Mouse (Mus musculus) erythroblast, embryonic 14.5 days (primary cell): Measurements from ENCODE around the gene Gpr55. TPM values are rescaled to one million over a fixed set of nuclear protein-coding genes. Genes with fewer than 3 reads are reported as not detected.

Source experiments
- H3K27me3 ChIP-seq: 2 replicates; pipeline ENCODE4 v1.6.1; 2012; ENCODE audit warnings: inconsistent platforms; ENCODE audit not compliant: control insufficient read depth
- H3K36me3 ChIP-seq: 2 replicates; pipeline ENCODE4 v1.6.1; 2012; ENCODE audit warnings: mild to moderate bottlenecking, inconsistent platforms; ENCODE audit not compliant: control insufficient read depth
- H3K4me1 ChIP-seq: 2 replicates; pipeline ENCODE4 v1.6.1; 2012; ENCODE audit warnings: inconsistent platforms; ENCODE audit not compliant: control insufficient read depth
- H3K4me3 ChIP-seq: replicated peaks from 2 replicates; pipeline ENCODE3; 2012; ENCODE audit warnings: moderate library complexity, mild to moderate bottlenecking, inconsistent platforms
- H3K9me3 ChIP-seq: 2 replicates; pipeline ENCODE4 v1.6.1; 2012; ENCODE audit warnings: low read length, inconsistent platforms, mixed read lengths; ENCODE audit not compliant: control insufficient read depth
- GATA1 ChIP-seq: IDR thresholded peaks from 2 replicates; pipeline ENCODE4 v1.6.1; 2012; ENCODE audit warnings: low read length, inconsistent platforms, mixed read lengths
- TAL1 ChIP-seq: IDR thresholded peaks from 3 replicates; pipeline ENCODE4 v1.6.1; 2012; ENCODE audit warnings: low read length, inconsistent platforms, mixed read lengths
- polyA plus RNA-seq: library from polyadenylated mRNA; stranded (reverse); fragments of >175 nt; gene quantifications from 2 replicates; pipeline ENCODE4 v1.2.3, GENCODE M21; 2012

The Gpr55 gene
- polyA plus RNA-seq, 1 experiment, result not detected

- no peaks in the 10 kb centered on the region for H3K9me3 ChIP-seq
- no peak for TF ChIP-seq GATA1
- no peak for TF ChIP-seq TAL1
- H3K36me3 ChIP-seq, result no peaks in the 10 kb centered on the region
- no peaks in the 10 kb centered on the region for H3K27me3 ChIP-seq
- no peak overlapping the region for H3K4me3 ChIP-seq
- H3K4me1 ChIP-seq, result peaks cover 1% of the 10 kb centered on the region; the same call in 1 of the 2 replicates
Measured at GRCm38 (mm10) chr1:85925183-85925582, 35.6 kb downstream of the Gpr55 start.

- Histone ChIP-seq H3K4me3 (no peak overlapping the region), H3K9me3 (no peaks in the 10 kb centered on the region), H3K36me3 (no peaks in the 10 kb centered on the region), H3K27me3 (no peaks in the 10 kb centered on the region), H3K4me1 (peaks cover 1% of the 10 kb centered on the region; the same call in 1 of the 2 replicates)
- no peak for TF ChIP-seq TAL1
- no peak for TF ChIP-seq GATA1
Measured at GRCm38 (mm10) chr1:85922865-85923211, 38.0 kb downstream of the Gpr55 start.

DNA sequence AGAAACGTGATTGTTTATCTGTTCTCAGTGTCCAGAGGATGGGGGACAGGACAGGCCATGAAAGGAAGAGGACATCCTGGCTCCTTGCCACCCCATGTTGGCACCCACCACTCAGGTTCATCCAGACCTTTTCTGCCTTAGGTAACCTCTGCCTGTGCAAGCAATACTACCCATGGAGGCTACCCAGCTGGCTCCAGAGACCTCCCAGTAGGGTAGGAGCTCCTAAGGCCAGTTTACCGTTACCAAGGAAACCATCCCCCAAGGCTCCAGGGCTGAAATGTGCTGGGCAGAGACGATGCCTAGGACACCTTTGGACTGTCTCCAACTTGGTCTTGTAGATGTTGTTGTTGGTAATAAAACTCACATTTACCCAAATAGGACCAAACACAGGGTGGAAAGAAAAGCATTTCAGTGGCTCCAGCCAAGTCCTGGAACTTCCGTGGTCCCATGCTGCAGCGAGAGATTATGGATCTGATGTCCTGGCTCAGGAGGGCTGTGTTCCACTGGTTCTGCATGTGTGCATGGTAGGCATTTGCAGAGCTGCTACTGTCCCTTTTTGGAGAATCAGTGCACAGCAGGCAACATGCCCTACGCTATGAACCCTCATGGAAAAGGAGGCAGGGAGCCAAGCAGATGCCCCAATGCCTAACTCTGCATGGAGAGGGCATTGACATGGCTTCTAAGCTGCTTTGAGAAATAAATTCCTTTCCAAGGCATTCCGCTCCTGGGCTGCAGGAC is 38.5 kb downstream of the Gpr55 start:
- Histone ChIP-seq H3K27me3 (no peaks in the 10 kb centered on the region), H3K9me3 (no peaks in the 10 kb centered on the region), H3K4me1 (peaks cover 1% of the 10 kb centered on the region; the same call in 1 of the 2 replicates), H3K36me3 (no peaks in the 10 kb centered on the region), H3K4me3 (no peak overlapping the region)
- TF ChIP-seq TAL1, result no peak
- TF ChIP-seq GATA1, result no peak

GRCm38 (mm10) chr1:85921725-85922124 is 39.1 kb downstream of the Gpr55 start:
- H3K4me3 ChIP-seq, result no peak overlapping the region
- TF ChIP-seq TAL1 (no peak), GATA1 (no peak)
- no peaks in the 10 kb centered on the region for H3K9me3 ChIP-seq
- no peaks in the 10 kb centered on the region for H3K36me3 ChIP-seq
- H3K27me3 ChIP-seq, result no peaks in the 10 kb centered on the region
- peaks cover 1% of the 10 kb centered on the region; the same call in 1 of the 2 replicates for H3K4me1 ChIP-seq

DNA sequence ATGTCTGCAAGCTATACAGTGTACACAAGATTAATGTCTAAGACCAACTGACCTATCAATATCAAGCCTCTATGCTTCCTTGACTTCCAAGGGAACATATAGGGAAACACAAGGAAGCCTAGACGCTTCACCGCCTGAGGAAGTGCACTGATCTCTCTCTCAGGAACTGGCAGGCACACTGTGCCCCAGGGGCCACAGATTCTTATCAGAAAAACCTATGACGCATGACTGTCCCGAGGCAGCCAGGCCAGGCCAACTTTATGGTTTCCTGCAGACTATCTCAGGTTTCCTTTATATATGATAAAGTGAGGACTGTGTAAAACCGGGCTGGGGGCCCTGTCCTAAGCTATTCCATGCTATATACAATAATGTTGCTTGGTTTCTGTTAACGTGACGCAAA is 41.2 kb downstream of the Gpr55 start:
- Histone ChIP-seq H3K27me3 (no peaks in the 10 kb centered on the region), H3K4me3 (no peak overlapping the region), H3K36me3 (no peaks in the 10 kb centered on the region), H3K4me1 (peaks cover 1% of the 10 kb centered on the region; the same call in 1 of the 2 replicates), H3K9me3 (no peaks in the 10 kb centered on the region)
- TF ChIP-seq TAL1 (no peak), GATA1 (no peak)

DNA sequence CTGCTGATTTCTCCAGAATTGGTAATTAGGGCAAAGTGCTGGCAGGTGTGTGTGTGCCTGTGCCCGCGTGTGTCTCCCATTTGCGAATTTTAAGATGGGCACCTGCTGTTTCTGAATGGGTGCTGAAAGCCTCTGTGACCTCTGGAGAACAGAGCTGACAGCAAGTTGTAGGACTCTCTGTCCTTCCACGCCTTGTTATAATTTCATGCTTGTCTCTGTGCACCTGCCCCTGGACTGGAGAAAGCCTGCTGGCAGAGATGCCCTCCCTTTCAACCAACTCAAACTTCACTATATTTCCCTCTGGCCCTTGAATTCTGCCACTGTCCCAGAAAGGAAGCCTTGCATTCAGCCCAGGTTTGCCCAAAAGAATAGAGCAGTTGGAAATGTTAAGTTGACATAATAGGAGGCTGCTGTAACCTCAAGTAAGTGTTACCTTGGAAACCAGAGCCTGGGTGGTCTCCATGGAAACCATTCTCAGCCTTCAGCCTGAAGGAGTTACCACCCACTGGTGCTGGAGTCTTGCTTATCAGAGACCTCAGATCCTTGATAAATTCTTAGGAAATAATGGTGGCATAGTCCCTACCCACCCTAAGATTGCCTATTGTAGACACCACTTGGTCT is 43.9 kb downstream of the Gpr55 start:
- TF ChIP-seq GATA1 (no peak), TAL1 (no peak)
- no peak overlapping the region for H3K4me3 ChIP-seq
- no peaks in the 10 kb centered on the region for H3K36me3 ChIP-seq
- H3K27me3 ChIP-seq, result no peaks in the 10 kb centered on the region
- H3K9me3 ChIP-seq, result no peaks in the 10 kb centered on the region
- no peaks in the 10 kb centered on the region for H3K4me1 ChIP-seq

GRCm38 (mm10) chr1:85915890-85916289 is 44.9 kb downstream of the Gpr55 start:
- no peaks in the 10 kb centered on the region for H3K27me3 ChIP-seq
- TF ChIP-seq GATA1, result no peak
- no peak for TF ChIP-seq TAL1
- H3K36me3 ChIP-seq, result no peaks in the 10 kb centered on the region
- H3K4me3 ChIP-seq, result no peak overlapping the region
- no peaks in the 10 kb centered on the region for H3K4me1 ChIP-seq
- no peaks in the 10 kb centered on the region for H3K9me3 ChIP-seq

DNA sequence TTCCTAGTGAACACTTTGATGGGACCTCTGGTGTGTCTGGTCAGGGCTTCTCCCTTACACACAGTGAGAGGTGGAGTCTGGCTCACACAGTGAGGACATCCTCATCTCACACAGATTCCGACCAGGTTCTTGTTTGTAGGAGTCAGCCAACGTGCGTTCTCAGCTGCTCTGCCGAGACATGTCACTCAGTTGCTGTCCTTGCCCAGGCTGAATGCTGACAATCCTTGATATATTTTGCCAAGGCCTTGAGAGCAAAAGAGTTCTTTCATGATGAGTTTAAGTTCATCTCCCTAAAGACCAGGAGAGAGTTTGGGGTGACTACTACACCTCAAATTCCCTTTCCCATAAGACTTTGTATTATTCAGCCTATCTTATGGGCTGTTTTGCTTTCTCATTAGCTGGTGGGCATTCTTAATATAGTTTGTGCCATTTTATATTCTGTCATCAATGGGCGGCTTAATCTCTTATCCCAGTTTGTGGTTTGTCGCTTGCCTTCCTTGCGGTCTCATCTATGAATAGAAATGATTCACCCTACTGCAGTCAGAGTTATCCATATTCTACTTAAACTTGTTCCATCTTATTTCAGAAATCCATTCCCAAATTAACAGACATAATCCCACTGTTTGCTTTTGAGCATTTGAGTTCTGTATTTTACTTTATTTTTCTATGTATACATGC is 47.6 kb downstream of the Gpr55 start:
- H3K4me1 ChIP-seq, result no peaks in the 10 kb centered on the region
- TF ChIP-seq TAL1 (no peak), GATA1 (no peak)
- H3K36me3 ChIP-seq, result peaks cover under 1% of the 10 kb centered on the region; the same call in 1 of the 2 replicates
- no peak overlapping the region for H3K4me3 ChIP-seq
- H3K9me3 ChIP-seq, result no peaks in the 10 kb centered on the region
- no peaks in the 10 kb centered on the region for H3K27me3 ChIP-seq

GRCm38 (mm10) chr1:85908754-85909590 is 51.8 kb downstream of the Gpr55 start:
- Histone ChIP-seq H3K27me3 (no peaks in the 10 kb centered on the region), H3K4me1 (no peaks in the 10 kb centered on the region), H3K36me3 (peaks cover 21% of the 10 kb centered on the region), H3K9me3 (no peaks in the 10 kb centered on the region), H3K4me3 (no peak overlapping the region)
- TF ChIP-seq TAL1 (no peak), GATA1 (no peak)
